Mouse (Mus musculus): ENCODE results near the gene Rpusd1. TPM values are rescaled to one million over a fixed set of nuclear protein-coding genes. Genes with fewer than 3 reads are reported as not detected.

The Rpusd1 gene
- 18.0 TPM for polyA plus RNA-seq (2017; shearing (Covaris generic))

DNA sequence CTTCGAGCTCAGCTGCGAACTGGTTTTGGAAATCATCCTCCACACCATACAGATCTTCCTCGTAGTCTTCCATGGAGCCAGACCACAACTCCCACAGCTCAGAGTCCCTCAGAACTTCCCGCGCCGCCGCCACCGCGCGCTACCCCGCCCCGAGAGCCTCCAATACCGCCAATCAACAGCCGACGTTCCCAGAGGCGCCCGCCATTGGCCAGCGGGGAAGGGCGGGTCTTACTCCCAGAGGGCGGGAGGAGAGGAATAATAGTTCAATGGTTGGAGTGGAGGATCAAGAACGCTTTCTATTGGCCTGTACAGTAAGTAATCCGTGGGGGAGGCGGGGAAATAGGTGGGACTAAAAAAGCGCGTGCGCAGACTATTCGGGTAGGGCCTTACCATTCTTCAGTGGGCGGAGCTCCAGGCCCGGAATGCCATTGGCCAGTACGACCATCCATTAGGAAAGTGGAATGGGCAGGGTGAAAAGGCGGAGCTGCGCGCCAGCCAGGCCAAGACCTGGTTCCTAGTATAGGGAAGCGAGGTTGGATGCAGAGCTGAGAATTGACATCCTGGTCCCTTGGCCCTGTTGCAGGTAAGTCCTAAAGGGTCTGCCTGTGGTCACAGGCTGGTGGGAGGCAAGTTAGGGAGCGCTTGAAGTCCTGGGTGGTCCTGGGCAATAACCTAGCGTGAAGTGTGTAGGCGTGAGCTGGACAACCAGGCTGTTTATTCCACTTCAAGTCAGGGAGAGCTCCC lies at the start of gene Rpusd1, which contains the start of gene Chtf18:
Gene Rpusd1 (plus strand): TSS at position 406 of the 744 bp plus-strand sequence.
Gene Chtf18 (minus strand): TSS at position 155 of the 744 bp plus-strand sequence.

DNA sequence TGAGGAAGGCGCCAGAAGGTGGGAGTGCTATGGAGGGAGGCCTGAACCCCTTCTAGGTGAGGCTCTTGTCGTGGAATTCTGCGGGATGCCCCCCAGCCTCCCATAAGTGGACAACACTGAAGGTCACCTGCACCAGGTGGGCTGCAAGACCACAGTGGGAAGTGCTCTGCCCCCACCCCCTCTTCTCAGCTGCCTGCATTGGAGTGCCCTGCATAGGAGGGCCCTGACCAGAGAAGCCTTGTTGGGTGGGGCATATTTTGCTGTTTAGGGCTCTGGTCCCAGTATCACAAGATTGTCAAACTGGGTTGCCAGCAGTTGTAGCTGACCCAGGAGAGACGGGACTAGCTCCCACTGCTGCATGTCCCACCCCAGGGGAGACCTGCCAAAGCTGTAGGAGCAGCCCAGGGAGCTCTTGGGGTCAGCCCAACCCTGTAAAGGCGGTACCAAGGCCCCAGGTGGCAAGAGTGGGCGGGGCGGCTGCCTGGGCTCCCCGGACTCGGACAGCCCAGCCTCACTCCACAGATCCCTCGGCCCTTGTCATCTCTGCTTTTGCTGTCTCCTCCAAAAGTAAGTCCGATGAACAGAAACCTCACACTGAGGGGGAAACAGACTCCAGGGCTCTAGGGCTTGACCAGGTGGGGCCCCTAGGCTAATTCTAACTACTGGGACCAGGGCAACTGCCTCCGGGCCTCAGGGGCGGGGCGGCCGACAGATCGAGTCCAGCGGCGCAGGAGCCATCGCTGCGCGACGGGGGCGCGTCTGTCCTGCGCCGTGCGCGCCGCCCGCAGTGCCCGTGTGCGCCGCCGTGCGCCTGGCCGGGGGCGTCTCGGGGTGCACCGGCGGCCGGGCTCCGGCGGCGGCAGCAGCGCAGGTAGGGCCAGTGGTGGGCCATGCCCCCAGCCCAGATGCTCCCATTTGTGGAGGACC lies 10.5 kb upstream of the Rpusd1 start, which contains the start of gene Gng13:
Gene Gng13 (plus strand): TSS at position 461 of the 927 bp plus-strand sequence.

DNA sequence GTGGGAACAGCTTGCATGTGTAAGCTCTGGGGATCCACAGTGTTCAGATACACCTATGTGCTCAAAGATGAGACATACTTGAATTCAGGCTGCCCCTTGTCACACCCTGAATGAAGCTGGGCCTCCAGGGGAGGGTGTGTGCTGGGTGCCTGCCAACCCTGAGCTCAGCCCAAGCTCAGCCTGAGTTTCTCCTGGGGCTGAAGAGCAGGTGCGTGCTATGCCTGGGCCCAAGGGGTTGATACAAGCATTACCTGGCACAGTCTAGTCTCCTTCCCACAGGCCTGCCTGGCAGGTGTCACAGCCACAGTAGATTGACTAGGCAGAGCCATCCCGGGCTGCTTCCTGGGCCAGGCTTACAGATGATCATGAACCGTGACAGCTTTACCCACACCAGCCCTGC lies 8.3 kb downstream of the Rpusd1 start, which contains the start of gene Mslnl:
Gene Mslnl (plus strand): TSS at position 298 of the 400 bp plus-strand sequence.

DNA sequence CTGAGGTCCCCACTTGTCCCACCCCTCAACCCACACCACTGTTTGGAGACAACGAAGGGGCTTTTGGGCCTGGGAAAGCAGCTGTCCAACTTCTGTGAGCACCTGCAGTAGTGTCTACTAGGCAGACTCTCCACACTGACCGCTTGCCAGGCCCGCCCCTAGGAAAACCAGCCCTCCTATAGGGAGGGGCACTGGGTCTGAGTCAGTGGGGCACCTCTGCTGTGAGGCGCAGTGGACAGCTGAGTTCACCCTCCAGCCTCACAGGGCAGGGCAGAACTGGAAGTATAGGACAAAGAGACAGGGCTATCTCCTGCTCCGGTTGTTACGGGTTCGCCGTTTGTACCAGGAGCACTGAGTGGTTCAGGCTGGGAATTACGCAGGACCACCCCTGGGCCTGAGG lies 26.8 kb downstream of the Rpusd1 start, which contains the start of gene Msln:
Gene Msln (minus strand): TSS at position 138 of the 400 bp plus-strand sequence.

DNA sequence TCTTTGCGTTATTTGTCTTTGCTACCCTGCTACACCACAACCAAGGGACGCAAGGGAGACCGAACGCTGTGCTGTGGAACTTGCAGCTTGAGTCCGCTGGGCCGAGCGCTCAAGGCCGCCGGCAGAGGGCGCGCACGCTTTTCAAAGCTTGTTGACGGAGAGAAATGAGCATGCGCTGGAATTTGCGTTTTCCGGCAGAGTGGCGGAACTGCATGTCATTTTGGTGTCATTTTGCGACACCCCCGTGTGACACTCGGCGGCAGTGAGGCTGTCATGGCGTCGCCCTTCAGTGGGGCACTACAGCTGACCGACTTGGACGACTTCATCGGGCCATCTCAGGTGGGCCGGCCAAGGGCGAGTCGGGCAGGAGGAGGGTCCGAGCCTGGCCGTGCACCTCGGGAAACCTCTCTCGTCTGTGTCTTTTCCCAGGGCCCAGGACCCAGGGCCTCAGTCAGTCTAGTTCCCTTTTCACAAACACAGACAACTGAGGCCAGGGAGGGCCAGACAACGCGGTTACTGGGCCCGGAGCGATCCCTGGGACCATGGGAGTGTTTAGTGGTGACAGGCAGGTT lies 46.2 kb downstream of the Rpusd1 start, which contains the start of gene Narfl:
Gene Narfl (plus strand): TSS at position 228 of the 572 bp plus-strand sequence.

Other genes with a start within 250 kb of the Rpusd1 start
- not detected for gene Sstr5, start 230.4 kb upstream of the Rpusd1 start, polyA plus RNA-seq (2017; shearing (Covaris generic))
- not detected for gene Sox8, start 157.0 kb upstream of the Rpusd1 start, polyA plus RNA-seq (2017; shearing (Covaris generic))
- 27.7 TPM for gene Lmf1, start 148.6 kb upstream of the Rpusd1 start, polyA plus RNA-seq (2017; shearing (Covaris generic))
- not detected for gene Gng13, start 10.5 kb upstream of the Rpusd1 start, polyA plus RNA-seq (2017; shearing (Covaris generic))
- gene Chtf18, start 251 bp upstream of the Rpusd1 start, polyA plus RNA-seq (2017; shearing (Covaris generic)), result 7.4 TPM
- gene Mslnl, start 8.4 kb downstream of the Rpusd1 start, polyA plus RNA-seq (2017; shearing (Covaris generic)), result not detected
- not detected for gene Msln, start 26.7 kb downstream of the Rpusd1 start, polyA plus RNA-seq (2017; shearing (Covaris generic))
- gene Narfl, start 46.1 kb downstream of the Rpusd1 start, polyA plus RNA-seq (2017; shearing (Covaris generic)), result 32.2 TPM
- gene Haghl, start 58.0 kb downstream of the Rpusd1 start, polyA plus RNA-seq (2017; shearing (Covaris generic)), result 59.1 TPM
- gene Ccdc78, start 58.9 kb downstream of the Rpusd1 start, polyA plus RNA-seq (2017; shearing (Covaris generic)), result 0.35 TPM
- gene Fam173a, start 65.2 kb downstream of the Rpusd1 start, polyA plus RNA-seq (2017; shearing (Covaris generic)), result 247 TPM
- gene AC134908.4, start 68.0 kb downstream of the Rpusd1 start, polyA plus RNA-seq (2017; shearing (Covaris generic)), result not detected
- gene Metrn, start 69.5 kb downstream of the Rpusd1 start, polyA plus RNA-seq (2017; shearing (Covaris generic)), result 15.2 TPM
- not detected for gene Fbxl16, start 81.4 kb downstream of the Rpusd1 start, polyA plus RNA-seq (2017; shearing (Covaris generic))
- gene Wdr24, start 96.0 kb downstream of the Rpusd1 start, polyA plus RNA-seq (2017; shearing (Covaris generic)), result 54.5 TPM
- 46.5 TPM for gene Jmjd8, start 101.2 kb downstream of the Rpusd1 start, polyA plus RNA-seq (2017; shearing (Covaris generic))
- gene Stub1, start 105.7 kb downstream of the Rpusd1 start, polyA plus RNA-seq (2017; shearing (Covaris generic)), result 123 TPM
- 0.80 TPM for gene Rhbdl1, start 109.6 kb downstream of the Rpusd1 start, polyA plus RNA-seq (2017; shearing (Covaris generic))
- 0.59 TPM for gene Gm20683, start 114.1 kb downstream of the Rpusd1 start, polyA plus RNA-seq (2017; shearing (Covaris generic))
- 49.6 TPM for gene Rhot2, start 117.2 kb downstream of the Rpusd1 start, polyA plus RNA-seq (2017; shearing (Covaris generic))
- gene Wdr90, start 133.8 kb downstream of the Rpusd1 start, polyA plus RNA-seq (2017; shearing (Covaris generic)), result 9.9 TPM
- 6.3 TPM for gene Mcrip2, start 141.1 kb downstream of the Rpusd1 start, polyA plus RNA-seq (2017; shearing (Covaris generic))
- gene Mettl26, start 147.4 kb downstream of the Rpusd1 start, polyA plus RNA-seq (2017; shearing (Covaris generic)), result 103 TPM
- gene Wfikkn1, start 153.2 kb downstream of the Rpusd1 start, polyA plus RNA-seq (2017; shearing (Covaris generic)), result 1.0 TPM
- 9.1 TPM for gene Rab40c, start 192.1 kb downstream of the Rpusd1 start, polyA plus RNA-seq (2017; shearing (Covaris generic))
- gene Pigq, start 217.3 kb downstream of the Rpusd1 start, polyA plus RNA-seq (2017; shearing (Covaris generic)), result 76.3 TPM
- gene Nhlrc4, start 217.3 kb downstream of the Rpusd1 start, polyA plus RNA-seq (2017; shearing (Covaris generic)), result not detected
- gene A930017K11Rik, start 224.9 kb downstream of the Rpusd1 start, polyA plus RNA-seq (2017; shearing (Covaris generic)), result not detected

Data from inflammation-experienced regulatory T-cells, adult 16 weeks (primary cell).